Mouse (Mus musculus) intestine, embryonic 15.5 days (tissue): ENCODE data around the gene Gper1. TPM values are rescaled to one million over a fixed set of nuclear protein-coding genes. Genes with fewer than 3 reads are reported as not detected.
"Not testable (repeated sequence)": the region's sequence is repeated elsewhere in the genome, so short reads cannot be mapped to it uniquely, and the experiment has no call there.

Experiments
- ATAC-seq: fragments of 200-750 bp; cut with Nextera tagmentation; 2 replicates; pipeline ENCODE4 v1.8.0; 2017; ENCODE audit warnings: moderate TSS enrichment, moderate library complexity
- H3K27ac ChIP-seq: fragments of 300-500 bp; sonication (generic); 2 replicates; pipeline ENCODE4 v1.5.1; 2015; ENCODE audit warnings: mild to moderate bottlenecking, inconsistent platforms
- H3K27me3 ChIP-seq: fragments of 300-500 bp; sonication (generic); replicated peaks from 2 replicates; pipeline ENCODE4 v1.6.1; 2015; ENCODE audit warnings: inconsistent platforms
- H3K36me3 ChIP-seq: fragments of 300-500 bp; sonication (generic); 2 replicates; pipeline ENCODE4 v1.6.1; 2015; ENCODE audit warnings: inconsistent platforms
- H3K4me1 ChIP-seq: fragments of 300-500 bp; sonication (generic); replicated peaks from 2 replicates; pipeline ENCODE4 v1.6.1; 2015; ENCODE audit warnings: inconsistent platforms
- H3K4me2 ChIP-seq: fragments of 300-500 bp; sonication (generic); replicated peaks from 2 replicates; pipeline ENCODE4 v1.6.1; 2015; ENCODE audit warnings: mild to moderate bottlenecking, inconsistent platforms
- H3K4me3 ChIP-seq: fragments of 300-500 bp; sonication (generic); replicated peaks from 2 replicates; pipeline ENCODE4 v1.5.1; 2015; ENCODE audit warnings: inconsistent platforms
- H3K9ac ChIP-seq: fragments of 300-500 bp; sonication (generic); 2 replicates; pipeline ENCODE4 v1.6.1; 2015; ENCODE audit warnings: inconsistent platforms
- H3K9me3 ChIP-seq: fragments of 300-500 bp; sonication (generic); 2 replicates; pipeline ENCODE4 v1.6.1; 2016; ENCODE audit warnings: inconsistent platforms
- WGBS: fragments of 180-500 bp; shearing (Covaris S2); methylation state at CpG from one replicate; pipeline ENCODE4 v1.1.7; 2015; 5-methylcytosine and 5-hydroxymethylcytosine counted together
- polyA plus RNA-seq: library from polyadenylated mRNA; unstranded; fragments of >200 nt; fragmentation: Nextera tagmentation; extraction: Ambion mirVana; gene quantifications from 2 replicates; pipeline ENCODE4 v1.2.1, GENCODE M21; 2015

The Gper1 gene
- polyA plus RNA-seq, 1 experiment from 2014 or later, result 2.1 TPM

GRCm38 (mm10) chr5:139383234-139383633 lies 39.7 kb upstream of the Gper1 start:
- H3K4me1 ChIP-seq, result peaks cover 42% of the 10 kb centered on the region
- 80% methylated on average over 9 of the region's 9 CpGs for WGBS
- no peak overlapping the region for H3K27ac ChIP-seq
- H3K9me3 ChIP-seq, result no peaks in the 10 kb centered on the region
- H3K36me3 ChIP-seq, result no peaks in the 10 kb centered on the region
- H3K9ac ChIP-seq, result no peak overlapping the region
- H3K4me2 ChIP-seq, result 0 out of 2 replicates have a peak overlapping the region, but pooled peaks have one; percentile 12
- no peak overlapping the region for H3K4me3 ChIP-seq
- no peaks in the 10 kb centered on the region for H3K27me3 ChIP-seq
- no peak for ATAC-seq

GRCm38 (mm10) chr5:139384531-139384930 lies 38.4 kb upstream of the Gper1 start:
- Histone ChIP-seq H3K9me3 (no peaks in the 10 kb centered on the region), H3K4me2 (no peak overlapping the region), H3K4me3 (no peak overlapping the region), H3K4me1 (peaks cover 43% of the 10 kb centered on the region), H3K27me3 (no peaks in the 10 kb centered on the region), H3K27ac (no peak overlapping the region), H3K9ac (no peak overlapping the region), H3K36me3 (no peaks in the 10 kb centered on the region)
- ATAC-seq, result no peak
- 33% methylated on average over 10 of the region's 10 CpGs for WGBS

- WGBS, result 90% methylated on average over 5 of the region's 5 CpGs
- H3K27ac ChIP-seq, result no peak overlapping the region
- H3K4me3 ChIP-seq, result no peak overlapping the region
- no peak overlapping the region for H3K9ac ChIP-seq
- no peaks in the 10 kb centered on the region for H3K9me3 ChIP-seq
- no peak overlapping the region for H3K4me2 ChIP-seq
- peaks cover 38% of the 10 kb centered on the region for H3K4me1 ChIP-seq
- H3K36me3 ChIP-seq, result no peaks in the 10 kb centered on the region
- ATAC-seq, result no peak
- no peaks in the 10 kb centered on the region for H3K27me3 ChIP-seq
Observed at GRCm38 (mm10) chr5:139386047-139386446, 36.9 kb upstream of the Gper1 start.

GRCm38 (mm10) chr5:139387329-139388194 lies 35.4 kb upstream of the Gper1 start:
- H3K4me3 ChIP-seq, result no peak overlapping the region
- peak overlapping the region; percentile 32; the same call in 1 of the 2 replicates for H3K27ac ChIP-seq
- no peak overlapping the region for H3K4me2 ChIP-seq
- no peaks in the 10 kb centered on the region for H3K27me3 ChIP-seq
- H3K9ac ChIP-seq, result peak overlapping the region; percentile 13; the same call in 1 of the 2 replicates
- no peaks in the 10 kb centered on the region for H3K9me3 ChIP-seq
- H3K4me1 ChIP-seq, result peaks cover 34% of the 10 kb centered on the region
- no peak for ATAC-seq
- 76% methylated on average over 10 of the region's 10 CpGs for WGBS
- H3K36me3 ChIP-seq, result no peaks in the 10 kb centered on the region

GRCm38 (mm10) chr5:139388195-139388570 lies 34.8 kb upstream of the Gper1 start:
- peak overlapping the region; percentile 58 for H3K27ac ChIP-seq
- no peaks in the 10 kb centered on the region for H3K9me3 ChIP-seq
- H3K36me3 ChIP-seq, result no peaks in the 10 kb centered on the region
- no peaks in the 10 kb centered on the region for H3K27me3 ChIP-seq
- H3K4me3 ChIP-seq, result no peak overlapping the region
- peaks cover 29% of the 10 kb centered on the region for H3K4me1 ChIP-seq
- ATAC-seq, result no peak
- 60% methylated on average over 4 of the region's 4 CpGs for WGBS
- no peak overlapping the region for H3K4me2 ChIP-seq
- H3K9ac ChIP-seq, result peak overlapping the region; percentile 13; the same call in 1 of the 2 replicates

- no peak overlapping the region for H3K4me3 ChIP-seq
- H3K9me3 ChIP-seq, result no peaks in the 10 kb centered on the region
- peak overlapping the region; percentile 13; the same call in 1 of the 2 replicates for H3K9ac ChIP-seq
- H3K36me3 ChIP-seq, result no peaks in the 10 kb centered on the region
- H3K27ac ChIP-seq, result peak overlapping the region; percentile 62
- peak; percentile 31; the same call in 1 of the 2 replicates for ATAC-seq
- no peaks in the 10 kb centered on the region for H3K27me3 ChIP-seq
- H3K4me1 ChIP-seq, result peaks cover 28% of the 10 kb centered on the region
- no peak overlapping the region for H3K4me2 ChIP-seq
- WGBS, result 67% methylated on average over 17 of the region's 17 CpGs
Observed at GRCm38 (mm10) chr5:139388694-139389675, 34.0 kb upstream of the Gper1 start.

GRCm38 (mm10) chr5:139389676-139390061 lies 33.3 kb upstream of the Gper1 start:
- Histone ChIP-seq H3K9ac (0 out of 2 replicates have a peak overlapping the region, but pooled peaks have one; percentile 13), H3K27ac (0 out of 2 replicates have a peak overlapping the region, but pooled peaks have one; percentile 62), H3K4me3 (no peak overlapping the region), H3K36me3 (no peaks in the 10 kb centered on the region), H3K9me3 (no peaks in the 10 kb centered on the region), H3K4me2 (no peak overlapping the region), H3K27me3 (no peaks in the 10 kb centered on the region), H3K4me1 (peaks cover 25% of the 10 kb centered on the region)
- WGBS, result 4% methylated on average over 6 of the region's 6 CpGs
- peak; percentile 76 for ATAC-seq

GRCm38 (mm10) chr5:139390324-139391119 lies 32.4 kb upstream of the Gper1 start:
- not testable (repeated sequence) for H3K4me2 ChIP-seq, H3K27ac ChIP-seq, H3K4me3 ChIP-seq, H3K27me3 ChIP-seq, H3K36me3 ChIP-seq, H3K9ac ChIP-seq, H3K9me3 ChIP-seq, ATAC-seq
- peaks cover 22% of the 10 kb centered on the region for H3K4me1 ChIP-seq
- 78% methylated on average over 5 of the region's 5 CpGs for WGBS

GRCm38 (mm10) chr5:139391309-139391990 lies 31.5 kb upstream of the Gper1 start:
- Histone ChIP-seq H3K4me1 (peaks cover 22% of the 10 kb centered on the region), H3K9me3 (no peaks in the 10 kb centered on the region), H3K27ac (no peak overlapping the region), H3K27me3 (no peaks in the 10 kb centered on the region), H3K4me3 (no peak overlapping the region), H3K36me3 (no peaks in the 10 kb centered on the region), H3K4me2 (no peak overlapping the region), H3K9ac (no peak overlapping the region)
- WGBS, result 77% methylated on average over 11 of the region's 11 CpGs
- ATAC-seq, result no peak

- H3K4me3 ChIP-seq, result no peak overlapping the region
- no peaks in the 10 kb centered on the region for H3K36me3 ChIP-seq
- no peaks in the 10 kb centered on the region for H3K27me3 ChIP-seq
- H3K27ac ChIP-seq, result no peak overlapping the region
- WGBS, result 91% methylated on average over 37 of the region's 37 CpGs
- no peak for ATAC-seq
- H3K9me3 ChIP-seq, result no peaks in the 10 kb centered on the region
- no peak overlapping the region for H3K9ac ChIP-seq
- no peak overlapping the region for H3K4me2 ChIP-seq
- H3K4me1 ChIP-seq, result peaks cover 22% of the 10 kb centered on the region
Observed at GRCm38 (mm10) chr5:139392219-139393196, 30.4 kb upstream of the Gper1 start.
